Mouse (Mus musculus) left cerebral cortex, adult 9 months (tissue): Measurements from ENCODE around the gene Aifm2.
A peak's percentile ranks its signal among the peaks of the same experiment; 100 is the strongest.

Source experiments
- DNase-seq, 2 experiments: peaks; one replicate each; pipeline ENCODE4 v3.0.0; 2022; ENCODE audit warnings: low spot score in 2 of 2

Aifm2 gene

DNA sequence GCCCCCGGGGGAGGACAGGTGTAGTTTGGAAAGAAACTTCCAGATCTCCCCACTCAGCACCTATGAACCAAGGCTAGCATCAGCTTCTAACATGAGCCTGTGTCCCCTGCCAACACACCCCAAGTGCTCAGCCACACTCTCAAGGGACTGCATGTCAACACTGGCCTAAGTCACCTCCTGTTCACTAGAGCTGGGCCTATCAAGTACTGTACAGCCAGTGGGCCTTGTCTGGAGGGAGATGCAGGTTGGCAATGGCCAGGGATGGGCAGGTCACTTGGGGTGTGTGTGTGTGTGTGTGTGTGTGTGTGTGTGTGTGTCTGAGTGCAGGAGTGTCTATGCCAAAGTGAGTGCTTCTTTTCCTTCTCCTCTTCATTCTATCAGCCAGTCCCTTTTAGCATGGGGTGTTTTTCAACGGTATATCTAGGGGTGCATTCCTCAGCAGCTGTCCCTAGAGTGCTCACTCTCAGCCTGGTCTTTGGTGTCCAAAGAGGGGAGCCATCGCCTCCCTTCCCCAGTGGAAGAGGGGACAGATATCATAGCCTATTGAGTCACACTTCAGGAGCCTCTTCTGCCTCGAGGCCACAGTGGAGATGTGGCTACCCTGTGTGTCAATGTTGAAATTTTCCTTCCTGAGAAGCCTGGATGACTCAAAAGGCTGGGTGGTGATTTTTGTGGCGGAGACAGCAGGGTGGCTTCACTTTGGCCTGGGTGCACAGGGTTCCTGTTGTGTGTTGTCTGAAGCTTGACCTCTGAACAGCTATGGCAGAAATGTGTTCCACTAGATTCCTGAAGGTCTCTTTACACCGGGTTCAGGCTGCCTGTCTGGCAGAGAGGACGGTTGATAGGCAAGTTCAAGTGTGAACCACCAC lies 1.2 kb downstream of the Aifm2 start:
- no peak for DNase-seq

GRCm38 (mm10) chr10:61717406-61718296 lies 2.6 kb downstream of the Aifm2 start:
- DNase-seq = no peak

DNA sequence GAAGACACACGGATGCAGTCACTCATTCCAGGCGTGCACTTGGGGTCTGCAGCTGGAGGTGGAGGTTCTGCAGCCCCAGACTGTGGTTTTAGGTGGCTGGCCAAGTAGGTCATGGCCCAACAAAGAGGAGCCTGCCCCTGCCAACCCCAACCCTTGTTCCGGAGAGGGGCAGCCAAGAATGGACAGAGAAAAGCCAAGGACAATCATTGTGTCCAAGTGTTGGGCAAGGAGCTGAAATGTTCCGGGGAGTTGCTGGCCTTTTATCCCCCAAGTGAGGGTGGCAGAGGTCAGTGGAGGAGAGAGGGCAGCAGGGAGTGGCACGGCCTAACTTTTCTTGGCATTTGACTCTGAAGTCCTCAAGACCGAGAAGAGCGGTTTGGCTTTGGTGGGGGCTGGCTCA lies 5.3 kb downstream of the Aifm2 start:
- no peak for DNase-seq

- no peak for DNase-seq
Measured at GRCm38 (mm10) chr10:61722215-61722614, 7.2 kb downstream of the Aifm2 start.

GRCm38 (mm10) chr10:61723271-61723670 lies 8.2 kb downstream of the Aifm2 start:
- no peak for DNase-seq

GRCm38 (mm10) chr10:61729181-61729580 lies 14.1 kb downstream of the Aifm2 start:
- no peak for DNase-seq

DNA sequence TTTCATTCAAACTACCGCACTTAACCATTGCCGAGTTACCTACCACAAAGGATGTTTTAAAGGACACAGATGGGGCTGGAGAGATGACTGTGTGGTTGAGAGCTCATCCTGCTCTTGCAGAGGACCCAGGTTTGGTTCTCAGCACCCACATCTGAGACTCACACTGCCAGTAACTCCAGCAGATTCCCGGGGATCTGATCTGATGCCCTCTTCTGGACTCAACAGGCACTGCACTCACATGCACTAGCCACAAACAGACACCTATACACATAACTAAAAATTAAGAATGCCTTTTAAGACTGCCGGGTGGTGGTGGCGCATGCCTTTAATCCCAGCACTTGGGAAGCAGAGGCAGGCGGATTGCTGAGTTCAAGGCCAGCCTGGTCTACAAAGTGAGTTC lies 15.1 kb downstream of the Aifm2 start:
- DNase-seq = no peak

DNA sequence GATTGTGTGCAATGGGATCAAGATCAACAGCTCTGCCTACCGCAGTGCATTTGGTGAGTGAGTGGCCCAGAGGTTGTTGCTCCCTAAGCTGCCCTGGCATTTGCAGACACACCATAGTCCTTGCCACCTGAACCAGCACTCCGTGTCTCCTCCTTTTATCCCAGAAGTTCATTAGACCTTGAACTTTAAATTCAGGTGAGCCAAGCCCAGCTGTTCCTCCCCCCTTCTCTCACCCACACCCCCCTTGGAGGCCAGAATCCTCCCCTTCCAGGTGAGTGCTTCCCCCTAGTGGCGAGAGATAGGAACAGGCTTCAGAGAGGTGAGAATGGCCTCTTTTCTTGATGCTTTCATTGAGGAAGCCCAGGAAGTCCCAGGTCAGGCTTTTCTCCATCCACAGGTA lies 19.3 kb downstream of the Aifm2 start:
- no peak for DNase-seq

GRCm38 (mm10) chr10:61736671-61737078 lies 21.6 kb downstream of the Aifm2 start:
- peak; percentile 20 to 38 for DNase-seq

- no peak for DNase-seq
Measured at GRCm38 (mm10) chr10:61737537-61737936, 22.5 kb downstream of the Aifm2 start.

DNA sequence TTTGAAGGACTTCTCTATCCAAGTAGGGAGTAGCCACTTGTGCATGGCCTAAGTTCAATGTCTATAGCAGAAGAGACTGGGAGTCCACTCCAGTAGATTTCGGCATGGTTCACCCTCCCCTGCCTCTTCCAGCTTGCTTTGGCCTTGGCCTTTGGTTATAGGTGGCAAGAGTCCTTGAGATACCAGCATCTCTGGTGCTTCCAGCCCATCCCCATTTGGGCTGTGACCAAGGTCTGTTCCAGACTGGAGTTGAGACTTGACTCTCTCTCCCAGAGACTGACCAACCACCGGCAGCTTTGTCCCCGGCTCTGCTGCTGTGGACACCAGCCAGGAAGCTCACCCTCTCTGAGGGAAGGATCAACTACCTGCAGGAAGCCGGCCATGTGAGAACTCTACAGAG lies 23.1 kb downstream of the Aifm2 start:
- no peak for DNase-seq

DNA sequence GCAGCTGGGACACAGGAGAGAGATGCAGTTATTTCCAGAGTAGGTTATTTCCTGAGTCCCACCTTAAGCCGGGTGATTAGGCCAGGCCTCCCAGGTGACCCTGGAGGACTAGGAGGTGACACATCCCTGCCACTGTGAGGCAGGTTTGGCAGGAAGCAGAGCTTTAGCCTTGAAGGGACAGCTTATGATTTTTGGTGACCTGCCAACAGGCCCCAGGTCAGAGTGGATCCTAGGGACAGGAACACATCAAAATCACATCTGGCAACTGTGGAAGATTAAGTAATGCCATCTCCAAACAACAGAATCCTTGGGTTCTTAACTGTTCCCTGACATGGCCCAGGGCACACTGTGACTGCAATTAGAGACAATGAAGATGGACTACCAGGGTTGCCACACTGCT lies 26.2 kb downstream of the Aifm2 start:
- DNase-seq = no peak

DNA sequence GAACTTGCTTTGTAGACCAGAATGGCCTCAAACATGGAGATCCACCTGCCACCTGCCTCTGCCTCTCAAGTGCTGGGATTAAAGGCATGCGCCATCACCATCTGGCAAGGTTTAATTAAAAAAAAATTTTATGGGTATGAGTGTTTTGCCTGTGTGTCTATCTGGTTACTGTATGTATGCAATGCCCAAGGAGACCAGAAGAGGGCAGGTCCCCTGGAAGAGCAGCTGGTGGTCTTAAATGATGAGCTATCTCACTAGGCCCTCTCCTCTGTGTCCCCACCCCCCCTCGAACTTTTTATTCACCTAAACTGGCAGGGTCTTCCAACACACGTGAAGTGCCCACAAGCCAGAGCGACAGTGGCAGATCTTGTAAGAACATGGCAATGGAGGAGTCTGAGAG lies 26.8 kb downstream of the Aifm2 start:
- DNase-seq = no peak

GRCm38 (mm10) chr10:61742336-61742735 lies 27.3 kb downstream of the Aifm2 start:
- no peak for DNase-seq

- no peak for DNase-seq
Measured at GRCm38 (mm10) chr10:61745133-61745532, 30.1 kb downstream of the Aifm2 start.

DNA sequence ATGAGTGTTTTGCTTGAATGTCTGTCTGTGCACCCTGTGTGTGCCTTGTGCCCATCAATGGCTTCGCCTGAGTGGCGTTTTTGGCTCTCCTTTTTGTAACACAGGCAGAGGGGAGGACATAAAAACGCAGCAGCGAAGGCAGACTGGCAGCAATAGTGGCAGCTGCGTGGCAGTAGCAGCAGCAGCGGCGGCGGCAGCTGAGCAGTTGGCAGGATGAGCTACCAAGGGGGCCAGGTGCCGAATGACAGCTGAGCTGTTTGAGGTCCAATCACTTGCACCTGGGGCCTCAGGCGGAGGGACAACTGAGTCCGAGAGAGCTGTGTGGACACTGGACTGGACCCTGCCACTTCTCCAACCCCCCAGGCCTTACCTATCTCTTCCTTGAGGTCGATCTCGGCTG lies 32.2 kb downstream of the Aifm2 start:
- DNase-seq = no peak

DNA sequence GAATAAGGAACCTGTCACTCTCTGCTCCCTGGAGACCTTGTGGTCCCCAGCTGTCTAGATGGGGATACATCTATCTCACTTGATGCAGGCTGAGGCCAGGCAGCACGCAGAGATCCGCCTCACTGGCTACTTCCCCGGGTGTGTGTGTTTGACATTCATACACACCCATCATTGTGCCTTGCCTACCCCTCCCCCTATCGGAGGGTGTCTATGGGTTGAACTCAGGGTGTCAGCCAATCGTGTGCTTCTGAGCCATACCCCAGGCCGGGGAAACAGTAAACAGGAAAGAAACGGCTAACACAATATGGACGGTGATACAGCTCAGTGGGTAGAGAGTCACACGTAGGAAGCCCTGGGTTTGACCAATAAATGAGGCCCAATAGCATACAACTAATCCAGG lies 35.0 kb downstream of the Aifm2 start:
- no peak for DNase-seq

DNA sequence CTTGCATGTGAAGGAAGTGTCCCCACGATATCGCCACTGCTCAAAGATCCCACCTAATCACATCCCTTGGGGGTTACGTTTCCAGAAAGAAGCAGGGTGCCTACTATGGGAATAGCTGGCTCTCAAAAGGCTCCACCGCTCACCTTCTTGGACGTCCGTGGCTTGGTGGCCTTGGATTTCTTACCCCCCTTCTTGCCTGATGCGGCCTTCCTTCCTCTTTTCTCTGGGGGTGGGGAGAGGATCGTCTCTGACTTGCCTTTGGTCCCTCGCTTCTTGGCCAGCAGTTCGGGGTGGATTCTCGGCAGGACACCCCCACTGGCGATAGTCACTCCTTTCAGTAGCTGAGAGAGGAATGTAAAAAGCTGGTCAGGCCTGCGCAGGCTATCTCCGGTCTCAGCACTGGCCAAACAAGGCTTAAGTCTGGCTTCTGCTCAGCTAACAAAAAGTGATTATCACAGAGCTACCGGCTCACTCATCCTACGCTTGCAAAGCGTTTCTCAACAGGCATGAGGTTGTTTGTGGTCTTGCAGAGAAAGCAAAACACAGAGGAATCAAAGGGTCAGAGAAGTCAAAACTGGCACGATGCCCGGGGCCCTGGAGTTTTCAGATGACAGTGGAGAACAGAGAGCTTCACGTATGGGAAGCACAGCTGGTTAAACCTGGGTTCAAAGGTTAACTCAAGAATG lies 36.6 kb downstream of the Aifm2 start:
- no peak for DNase-seq

DNA sequence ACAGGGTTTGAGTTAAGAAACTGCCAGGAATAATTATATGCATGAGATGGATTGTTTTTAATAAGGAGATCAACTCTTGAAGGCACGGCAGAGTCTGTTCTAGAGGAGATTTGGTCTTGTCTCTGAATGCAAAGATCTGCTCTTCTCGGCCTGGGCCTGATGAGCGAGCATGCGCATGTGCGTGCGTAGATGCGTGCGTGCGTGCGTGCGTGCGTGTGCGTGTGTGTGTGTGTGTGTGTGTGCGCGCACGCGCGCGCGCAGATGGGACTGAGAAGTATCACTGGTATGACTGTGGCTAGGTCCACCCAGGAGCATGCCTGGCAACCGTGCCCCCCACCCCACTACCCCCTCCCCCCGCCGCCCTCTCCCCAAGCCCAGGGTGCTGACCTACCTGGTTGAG lies 38.0 kb downstream of the Aifm2 start:
- no peak for DNase-seq

DNA sequence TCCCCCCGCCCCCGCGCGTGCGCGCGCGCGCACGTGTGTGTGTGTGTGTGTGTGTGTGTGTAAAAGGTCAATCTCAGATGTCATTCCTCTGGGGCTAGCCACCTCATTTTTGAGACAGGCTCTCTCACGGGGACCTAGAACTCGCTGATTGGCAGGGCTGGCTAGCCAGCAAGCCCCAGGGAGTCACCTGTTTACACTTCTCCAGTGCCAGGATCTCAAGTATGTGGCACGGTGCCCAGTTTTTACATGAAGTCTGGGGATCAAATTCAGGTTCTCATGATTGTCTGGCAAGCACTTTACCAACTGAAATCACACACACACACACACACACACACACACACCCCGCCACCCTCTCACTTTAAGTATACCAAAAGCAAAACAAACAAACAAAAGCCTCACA lies 42.0 kb downstream of the Aifm2 start:
- DNase-seq = no peak

DNA sequence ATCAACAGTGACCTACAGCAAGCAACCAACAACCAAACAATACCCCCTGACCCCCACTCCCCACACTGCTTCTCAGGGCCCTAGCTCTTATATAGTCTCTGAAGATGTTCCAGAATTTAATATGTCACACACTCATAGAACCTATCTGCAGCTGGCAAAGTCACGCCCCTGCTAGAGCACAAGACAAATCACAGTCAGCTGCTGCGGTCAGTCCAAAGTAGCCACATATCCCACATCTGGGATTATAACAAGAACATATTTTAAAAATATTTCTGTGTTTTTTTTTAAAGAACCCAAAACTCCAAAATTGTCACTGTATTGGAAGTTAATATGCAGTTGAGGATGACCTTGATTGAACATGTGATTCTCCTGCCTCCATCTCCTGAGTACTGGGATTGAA lies 43.8 kb downstream of the Aifm2 start:
- no peak for DNase-seq

GRCm38 (mm10) chr10:61759869-61760268 lies 44.8 kb downstream of the Aifm2 start:
- DNase-seq = peak in 1 of 2 experiments; percentile 19
